Mouse (Mus musculus): ENCODE data around the gene Tmcc2.

GRCm38 (mm10) chr1:132341731-132342501, 49.2 kb downstream of the Tmcc2 start:
- TF ChIP-seq CTCF (conservative IDR thresholded peaks at IDR 0.05; ENCODE audit: insufficient read depth, insufficient read length, low read depth, low read length) (no peak), POLR2A (IDR thresholded peaks at IDR 0.05; ENCODE audit: low read depth, low read length) (no peak)

Data from kidney, adult 2 months (tissue).